Mouse (Mus musculus): ENCODE data around the gene Pip5kl1. TPM values are rescaled to one million over a fixed set of nuclear protein-coding genes. Genes with fewer than 3 reads are reported as not detected.
A peak's percentile ranks its signal among the peaks of the same experiment; 100 is the strongest.

Pip5kl1 gene
- total and polyA plus RNA-seq, 3 experiments, result 0.13 to 0.71 TPM; not detected in 1

- peaks cover 31% of the 10 kb centered on the region for H3K36me3 ChIP-seq (replicated peaks)
- H3K4me3 ChIP-seq (ENCODE audit: low read depth, low read length), result peak within 1 kb of the TSS; percentile 82
- peaks cover 7% of the 10 kb centered on the region for H3K27me3 ChIP-seq (ENCODE audit: insufficient read depth, low read length)
- DNase-seq (ENCODE audit: low spot score) (peak; percentile 91), ATAC-seq (ENCODE audit: extremely low read depth, insufficient number of reproducible peaks, low FRiP score, poor library complexity, severe bottlenecking) (peak; percentile 83)
- H3K4me1 ChIP-seq (ENCODE audit: insufficient read depth, low read depth, low read length), result peaks cover 56% of the 10 kb centered on the region
- no peak for TF ChIP-seq GATA1 (IDR thresholded peaks at IDR 0.05; ENCODE audit: borderline replicate concordance, low read length)
- H3K9me3 ChIP-seq (replicated peaks), result no peaks in the 10 kb centered on the region
Observed at GRCm38 (mm10) chr2:32586871-32587351, 12.3 kb downstream of the Pip5kl1 start, which contains the start of gene St6galnac4. Gene St6galnac4, plus strand, starts transcription at chr2:32587095.

GRCm38 (mm10) chr2:32587731-32588321, 13.2 kb downstream of the Pip5kl1 start:
- no peaks in the 10 kb centered on the region for H3K9me3 ChIP-seq (replicated peaks)
- H3K4me1 ChIP-seq (ENCODE audit: insufficient read depth, low read depth, low read length), result peaks cover 58% of the 10 kb centered on the region
- no peak for TF ChIP-seq POLR2AphosphoS5 (IDR thresholded peaks at IDR 0.05; ENCODE audit: insufficient replicate concordance, low read depth, low read length)
- no peak for TF ChIP-seq TAL1 (conservative IDR thresholded peaks at IDR 0.05; ENCODE audit: low read depth, low read length)
- TF ChIP-seq GATA2 (IDR thresholded peaks at IDR 0.05; ENCODE audit: borderline replicate concordance, low read depth, low read length), result no peak
- TF ChIP-seq CTCF (IDR thresholded peaks at IDR 0.05; ENCODE audit: low read depth, low read length), result no peak
- peak overlapping the region; percentile 82 for H3K4me3 ChIP-seq (ENCODE audit: low read depth, low read length)
- H3K36me3 ChIP-seq (replicated peaks), result peaks cover 40% of the 10 kb centered on the region
- peaks cover 6% of the 10 kb centered on the region for H3K27me3 ChIP-seq (ENCODE audit: insufficient read depth, low read length)
- ATAC-seq (ENCODE audit: extremely low read depth, insufficient number of reproducible peaks, low FRiP score, poor library complexity, severe bottlenecking), result no peak
- peak; percentile 80 for DNase-seq (ENCODE audit: low spot score)

- no peak for TF ChIP-seq CTCF (IDR thresholded peaks at IDR 0.05; ENCODE audit: low read depth, low read length)
- no peak for TF ChIP-seq POLR2AphosphoS5 (IDR thresholded peaks at IDR 0.05; ENCODE audit: insufficient replicate concordance, low read depth, low read length)
- no peak for TF ChIP-seq GATA1 (IDR thresholded peaks at IDR 0.05; ENCODE audit: borderline replicate concordance, low read length)
- TF ChIP-seq TAL1 (conservative IDR thresholded peaks at IDR 0.05; ENCODE audit: low read depth, low read length), result no peak
- no peak for TF ChIP-seq GATA2 (IDR thresholded peaks at IDR 0.05; ENCODE audit: borderline replicate concordance, low read depth, low read length)
- H3K9me3 ChIP-seq (replicated peaks), result no peaks in the 10 kb centered on the region
- peak overlapping the region; percentile 21; the same call in 1 of the 2 replicates for H3K4me3 ChIP-seq (ENCODE audit: low read depth, low read length)
- ATAC-seq (ENCODE audit: extremely low read depth, insufficient number of reproducible peaks, low FRiP score, poor library complexity, severe bottlenecking), result no peak
- H3K36me3 ChIP-seq (replicated peaks), result peaks cover 55% of the 10 kb centered on the region
- H3K4me1 ChIP-seq (ENCODE audit: insufficient read depth, low read depth, low read length), result peaks cover 49% of the 10 kb centered on the region
- H3K27me3 ChIP-seq (ENCODE audit: insufficient read depth, low read length), result no peaks in the 10 kb centered on the region
- DNase-seq (ENCODE audit: low spot score), result no peak
Observed at GRCm38 (mm10) chr2:32589213-32589795, 14.7 kb downstream of the Pip5kl1 start.

- Histone ChIP-seq H3K4me1 (ENCODE audit: insufficient read depth, low read depth, low read length) (peaks cover 47% of the 10 kb centered on the region), H3K9me3 (replicated peaks) (no peaks in the 10 kb centered on the region), H3K36me3 (replicated peaks) (peaks cover 64% of the 10 kb centered on the region), H3K4me3 (ENCODE audit: low read depth, low read length) (no peak overlapping the region), H3K27me3 (ENCODE audit: insufficient read depth, low read length) (no peaks in the 10 kb centered on the region)
- no peak for TF ChIP-seq POLR2AphosphoS5 (IDR thresholded peaks at IDR 0.05; ENCODE audit: insufficient replicate concordance, low read depth, low read length)
- TF ChIP-seq CTCF (IDR thresholded peaks at IDR 0.05; ENCODE audit: low read depth, low read length), result no peak
- TF ChIP-seq GATA1 (IDR thresholded peaks at IDR 0.05; ENCODE audit: borderline replicate concordance, low read length), result no peak
- TF ChIP-seq GATA2 (IDR thresholded peaks at IDR 0.05; ENCODE audit: borderline replicate concordance, low read depth, low read length), result no peak
- TF ChIP-seq TAL1 (conservative IDR thresholded peaks at IDR 0.05; ENCODE audit: low read depth, low read length), result no peak
- ATAC-seq (ENCODE audit: extremely low read depth, insufficient number of reproducible peaks, low FRiP score, poor library complexity, severe bottlenecking) (no peak), DNase-seq (ENCODE audit: low spot score) (no peak)
Observed at GRCm38 (mm10) chr2:32590224-32590623, 15.6 kb downstream of the Pip5kl1 start.

GRCm38 (mm10) chr2:32591249-32591648, 16.7 kb downstream of the Pip5kl1 start:
- TF ChIP-seq GATA1 (IDR thresholded peaks at IDR 0.05; ENCODE audit: borderline replicate concordance, low read length), result no peak
- no peak for TF ChIP-seq GATA2 (IDR thresholded peaks at IDR 0.05; ENCODE audit: borderline replicate concordance, low read depth, low read length)
- no peak for TF ChIP-seq TAL1 (conservative IDR thresholded peaks at IDR 0.05; ENCODE audit: low read depth, low read length)
- no peak for TF ChIP-seq POLR2AphosphoS5 (IDR thresholded peaks at IDR 0.05; ENCODE audit: insufficient replicate concordance, low read depth, low read length)
- no peak for TF ChIP-seq CTCF (IDR thresholded peaks at IDR 0.05; ENCODE audit: low read depth, low read length)
- no peak for DNase-seq (ENCODE audit: low spot score)
- no peak for ATAC-seq (ENCODE audit: extremely low read depth, insufficient number of reproducible peaks, low FRiP score, poor library complexity, severe bottlenecking)
- peaks cover 74% of the 10 kb centered on the region for H3K36me3 ChIP-seq (replicated peaks)
- H3K4me1 ChIP-seq (ENCODE audit: insufficient read depth, low read depth, low read length), result peaks cover 41% of the 10 kb centered on the region
- H3K4me3 ChIP-seq (ENCODE audit: low read depth, low read length), result no peak overlapping the region
- no peaks in the 10 kb centered on the region for H3K27me3 ChIP-seq (ENCODE audit: insufficient read depth, low read length)
- no peaks in the 10 kb centered on the region for H3K9me3 ChIP-seq (replicated peaks)

GRCm38 (mm10) chr2:32596725-32597124, 22.1 kb downstream of the Pip5kl1 start:
- H3K4me1 ChIP-seq (ENCODE audit: insufficient read depth, low read depth, low read length), result peaks cover 24% of the 10 kb centered on the region
- no peaks in the 10 kb centered on the region for H3K9me3 ChIP-seq (replicated peaks)
- TF ChIP-seq POLR2AphosphoS5 (IDR thresholded peaks at IDR 0.05; ENCODE audit: insufficient replicate concordance, low read depth, low read length) (no peak), GATA2 (IDR thresholded peaks at IDR 0.05; ENCODE audit: borderline replicate concordance, low read depth, low read length) (no peak), CTCF (IDR thresholded peaks at IDR 0.05; ENCODE audit: low read depth, low read length) (no peak), TAL1 (conservative IDR thresholded peaks at IDR 0.05; ENCODE audit: low read depth, low read length) (no peak), GATA1 (IDR thresholded peaks at IDR 0.05; ENCODE audit: borderline replicate concordance, low read length) (no peak)
- no peaks in the 10 kb centered on the region for H3K27me3 ChIP-seq (ENCODE audit: insufficient read depth, low read length)
- no peak overlapping the region for H3K4me3 ChIP-seq (ENCODE audit: low read depth, low read length)
- peaks cover 88% of the 10 kb centered on the region for H3K36me3 ChIP-seq (replicated peaks)
- DNase-seq (ENCODE audit: low spot score) (no peak), ATAC-seq (ENCODE audit: extremely low read depth, insufficient number of reproducible peaks, low FRiP score, poor library complexity, severe bottlenecking) (no peak)
